Mouse (Mus musculus) heart, embryonic 10.5 days (tissue): Measurements from ENCODE around the gene Treh. TPM values are rescaled to one million over a fixed set of nuclear protein-coding genes. Genes with fewer than 3 reads are reported as not detected.

Source experiments
- DNase-seq: peaks from one replicate; pipeline ENCODE4 v3.0.0-alpha.2; 2017; ENCODE audit warnings: low spot score
- H3K27ac ChIP-seq: fragments of 300-500 bp; sonication (generic); 2 replicates; pipeline ENCODE4 v1.5.1; 2016; ENCODE audit warnings: mild to moderate bottlenecking
- H3K27me3 ChIP-seq: fragments of 300-500 bp; sonication (generic); 2 replicates; pipeline ENCODE4 v1.6.1; 2016; ENCODE audit warnings: mild to moderate bottlenecking; ENCODE audit not compliant: poor library complexity, insufficient read depth, severe bottlenecking
- H3K36me3 ChIP-seq: fragments of 300-500 bp; sonication (generic); 2 replicates; pipeline ENCODE4 v1.6.1; 2016; ENCODE audit warnings: mild to moderate bottlenecking, moderate library complexity
- H3K4me1 ChIP-seq: fragments of 300-500 bp; sonication (generic); 2 replicates; pipeline ENCODE4 v1.6.1; 2016; ENCODE audit warnings: mild to moderate bottlenecking
- H3K4me3 ChIP-seq: fragments of 300-500 bp; sonication (generic); 2 replicates; pipeline ENCODE4 v1.5.1; 2016; ENCODE audit warnings: mild to moderate bottlenecking, moderate library complexity
- H3K9me3 ChIP-seq: fragments of 300-500 bp; sonication (generic); 2 replicates; pipeline ENCODE4 v1.6.1; 2016; ENCODE audit warnings: mild to moderate bottlenecking, moderate library complexity
- WGBS: fragments of 180-500 bp; shearing (Covaris S2); methylation state at CpG from one replicate; pipeline ENCODE4 v1.1.7; 2016; 5-methylcytosine and 5-hydroxymethylcytosine counted together
- polyA plus RNA-seq: library from polyadenylated mRNA; unstranded; fragments of >200 nt; fragmentation: Nextera tagmentation; extraction: Ambion mirVana; gene quantifications from 2 replicates; pipeline ENCODE4 v1.2.1, GENCODE M21; 2016

The Treh gene
- polyA plus RNA-seq, 1 experiment from 2014 or later = not detected

GRCm38 (mm10) chr9:44721154-44721876, 48.3 kb downstream of the Treh start:
- Histone ChIP-seq H3K9me3 (no peaks in the 10 kb centered on the region), H3K4me1 (peaks cover 84% of the 10 kb centered on the region), H3K36me3 (peaks cover 30% of the 10 kb centered on the region), H3K4me3 (peak overlapping the region; percentile 69), H3K27ac (peak overlapping the region; percentile 89), H3K27me3 (no peaks in the 10 kb centered on the region)
- peak; percentile 92 for DNase-seq
- WGBS = under 1% methylated on average over 40 of the region's 40 CpGs

GRCm38 (mm10) chr9:44721877-44722186, 48.8 kb downstream of the Treh start:
- peaks cover 88% of the 10 kb centered on the region for H3K4me1 ChIP-seq
- H3K9me3 ChIP-seq = no peaks in the 10 kb centered on the region
- peaks cover 28% of the 10 kb centered on the region for H3K36me3 ChIP-seq
- no peaks in the 10 kb centered on the region for H3K27me3 ChIP-seq
- no peak for DNase-seq
- peak overlapping the region; percentile 69 for H3K4me3 ChIP-seq
- 44% methylated on average over 3 of the region's 3 CpGs for WGBS
- H3K27ac ChIP-seq = peak overlapping the region; percentile 89

- DNase-seq = no peak
- Histone ChIP-seq H3K4me3 (no peak overlapping the region), H3K9me3 (no peaks in the 10 kb centered on the region), H3K4me1 (peaks cover 90% of the 10 kb centered on the region), H3K36me3 (peaks cover 20% of the 10 kb centered on the region), H3K27me3 (no peaks in the 10 kb centered on the region), H3K27ac (peak overlapping the region; percentile 78; the same call in 1 of the 2 replicates)
- WGBS = 74% methylated on average over 7 of the region's 7 CpGs
Observed at GRCm38 (mm10) chr9:44722575-44722974, 49.5 kb downstream of the Treh start.

GRCm38 (mm10) chr9:44723008-44723407, 50.0 kb downstream of the Treh start:
- peaks cover 87% of the 10 kb centered on the region for H3K4me1 ChIP-seq

GRCm38 (mm10) chr9:44723521-44724041, 50.5 kb downstream of the Treh start:
- DNase-seq = no peak
- 53% methylated on average over 11 of the region's 11 CpGs for WGBS

More at GRCm38 (mm10) chr9:44723008-44723407, 50.0 kb downstream of the Treh start:
- Histone ChIP-seq H3K27ac (peak overlapping the region; percentile 78), H3K9me3 (no peaks in the 10 kb centered on the region), H3K36me3 (peaks cover 16% of the 10 kb centered on the region), H3K4me3 (no peak overlapping the region), H3K27me3 (no peaks in the 10 kb centered on the region)
- 29% methylated on average over 7 of the region's 7 CpGs for WGBS
- no peak for DNase-seq

GRCm38 (mm10) chr9:44724223-44724622, 51.2 kb downstream of the Treh start:
- H3K27me3 ChIP-seq = no peaks in the 10 kb centered on the region
- no peak overlapping the region for H3K4me3 ChIP-seq
- H3K4me1 ChIP-seq = peaks cover 85% of the 10 kb centered on the region
- peak overlapping the region; percentile 78; the same call in 1 of the 2 replicates for H3K27ac ChIP-seq
- H3K9me3 ChIP-seq = no peaks in the 10 kb centered on the region
- 0 out of 2 replicates have a peak, but pooled peaks cover 11% of the 10 kb centered on the region for H3K36me3 ChIP-seq
- no peak for DNase-seq
- WGBS = 47% methylated on average over 6 of the region's 6 CpGs

More at GRCm38 (mm10) chr9:44723521-44724041, 50.5 kb downstream of the Treh start:
- Histone ChIP-seq H3K4me1 (peaks cover 87% of the 10 kb centered on the region), H3K4me3 (no peak overlapping the region), H3K27me3 (no peaks in the 10 kb centered on the region), H3K9me3 (no peaks in the 10 kb centered on the region), H3K27ac (peak overlapping the region; percentile 78), H3K36me3 (0 out of 2 replicates have a peak, but pooled peaks cover 11% of the 10 kb centered on the region)

- H3K27ac ChIP-seq = peak overlapping the region; percentile 23; the same call in 1 of the 2 replicates
- no peaks in the 10 kb centered on the region for H3K27me3 ChIP-seq
- 0 out of 2 replicates have a peak, but pooled peaks cover 11% of the 10 kb centered on the region for H3K36me3 ChIP-seq
- no peak for DNase-seq
- no peaks in the 10 kb centered on the region for H3K9me3 ChIP-seq
- WGBS = 56% methylated on average over 2 of the region's 2 CpGs
- H3K4me3 ChIP-seq = no peak overlapping the region
- H3K4me1 ChIP-seq = peaks cover 81% of the 10 kb centered on the region
Observed at GRCm38 (mm10) chr9:44724665-44725064, 51.6 kb downstream of the Treh start.

GRCm38 (mm10) chr9:44726431-44727146, 53.6 kb downstream of the Treh start:
- H3K36me3 ChIP-seq = 0 out of 2 replicates have a peak, but pooled peaks cover 11% of the 10 kb centered on the region
- H3K9me3 ChIP-seq = no peaks in the 10 kb centered on the region
- no peaks in the 10 kb centered on the region for H3K27me3 ChIP-seq
- H3K27ac ChIP-seq = peak overlapping the region; percentile 76
- H3K4me1 ChIP-seq = peaks cover 62% of the 10 kb centered on the region
- WGBS = 38% methylated on average over 10 of the region's 10 CpGs
- no peak for DNase-seq
- no peak overlapping the region; the same call in 1 of the 2 replicates for H3K4me3 ChIP-seq

- Histone ChIP-seq H3K27ac (no peak overlapping the region), H3K27me3 (peaks cover 2% of the 10 kb centered on the region), H3K9me3 (no peaks in the 10 kb centered on the region), H3K36me3 (0 out of 2 replicates have a peak, but pooled peaks cover 11% of the 10 kb centered on the region), H3K4me1 (peaks cover 58% of the 10 kb centered on the region), H3K4me3 (no peak overlapping the region)
- 68% methylated on average over 5 of the region's 5 CpGs for WGBS
- no peak for DNase-seq
Observed at GRCm38 (mm10) chr9:44727441-44727840, 54.4 kb downstream of the Treh start.

GRCm38 (mm10) chr9:44732130-44732549, 59.1 kb downstream of the Treh start:
- no peak overlapping the region for H3K4me3 ChIP-seq
- H3K27ac ChIP-seq = no peak overlapping the region
- DNase-seq = no peak
- peaks cover 16% of the 10 kb centered on the region for H3K27me3 ChIP-seq
- H3K4me1 ChIP-seq = peaks cover 41% of the 10 kb centered on the region
- no peaks in the 10 kb centered on the region for H3K9me3 ChIP-seq
- H3K36me3 ChIP-seq = no peaks in the 10 kb centered on the region
- WGBS = 37% methylated on average over 5 of the region's 5 CpGs

- peak; percentile 72 for DNase-seq
- Histone ChIP-seq H3K4me1 (peaks cover 45% of the 10 kb centered on the region), H3K4me3 (peak overlapping the region; percentile 79), H3K9me3 (no peaks in the 10 kb centered on the region), H3K36me3 (no peaks in the 10 kb centered on the region), H3K27me3 (peaks cover 16% of the 10 kb centered on the region), H3K27ac (peak overlapping the region; percentile 84)
- WGBS = 49% methylated on average over 12 of the region's 12 CpGs
Observed at GRCm38 (mm10) chr9:44732921-44733530, 60.0 kb downstream of the Treh start.

GRCm38 (mm10) chr9:44733671-44734523, 60.9 kb downstream of the Treh start:
- DNase-seq = peak; percentile 77
- Histone ChIP-seq H3K9me3 (no peaks in the 10 kb centered on the region), H3K4me3 (peak overlapping the region; percentile 79), H3K27me3 (peaks cover 16% of the 10 kb centered on the region), H3K4me1 (peaks cover 43% of the 10 kb centered on the region), H3K27ac (peak overlapping the region; percentile 84), H3K36me3 (no peaks in the 10 kb centered on the region)
- under 1% methylated on average over 79 of the region's 79 CpGs for WGBS
